Mouse (Mus musculus) testis, adult 2 months (tissue): ENCODE data around the gene Mag.

ENCODE experiments used
- CTCF ChIP-seq: fragments of 200-500 bp; IDR thresholded peaks from 2 replicates; pipeline ENCODE4 v1.5.1; 2012; ENCODE audit warnings: low read depth, mild to moderate bottlenecking, inconsistent platforms, low read length, moderate library complexity; ENCODE audit not compliant: control insufficient read depth, insufficient read depth, insufficient replicate concordance
- POLR2A ChIP-seq: fragments of 200-500 bp; IDR thresholded peaks from 2 replicates; pipeline ENCODE4 v1.6.1; 2012; ENCODE audit warnings: low read depth, mild to moderate bottlenecking, inconsistent platforms, low read length, moderate library complexity; ENCODE audit not compliant: control insufficient read depth

DNA sequence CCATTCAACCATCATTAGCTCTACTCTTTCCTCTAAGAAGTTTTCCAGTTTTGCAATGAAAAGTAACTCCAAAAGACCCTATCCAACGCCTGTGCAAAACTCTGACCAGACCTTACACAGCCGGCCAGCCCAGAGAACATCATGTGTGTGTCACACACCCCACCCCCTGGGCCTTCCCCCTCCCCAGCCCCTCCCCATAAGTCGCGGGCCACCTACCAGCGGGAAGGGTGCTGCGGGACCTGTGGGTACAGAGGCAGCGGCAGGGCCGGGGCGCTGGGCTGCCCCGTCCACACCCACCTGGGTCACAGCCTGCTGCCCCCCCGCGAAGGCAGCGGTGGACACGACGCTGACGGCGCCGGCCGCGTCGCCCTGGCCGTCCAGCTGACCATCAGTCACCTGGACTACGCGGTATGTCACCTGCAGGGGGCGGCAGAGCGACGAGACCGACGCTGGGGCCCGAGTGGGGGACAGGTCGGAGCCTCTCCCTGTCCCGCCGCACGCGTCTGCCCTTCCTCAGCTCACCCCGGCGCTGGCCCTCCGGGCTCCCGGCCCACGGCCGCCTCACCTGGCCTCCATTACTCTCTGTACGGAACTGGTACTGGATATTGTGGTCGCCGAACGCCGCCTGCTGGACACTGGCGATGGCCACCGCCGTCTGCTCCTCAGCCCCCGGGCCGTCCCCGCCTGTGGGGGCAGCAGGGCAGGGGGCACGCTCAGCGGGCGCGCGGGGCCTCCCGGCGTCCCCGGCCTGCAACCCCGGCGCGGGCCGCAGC, 41.1 kb upstream of the Mag start:
- TF ChIP-seq POLR2A (no peak), CTCF (peak; percentile 74)
